Mouse (Mus musculus): ENCODE results near the gene Polrmt. TPM values are rescaled to one million over a fixed set of nuclear protein-coding genes. Genes with fewer than 3 reads are reported as not detected.

Gene Polrmt
- total RNA-seq, 2 experiments from 2014 or later: 45.1 to 51.6 TPM

- no peak for DNase-seq (ENCODE audit: extremely low spot score in 1 of 2, low spot score in 2 of 2)
- Histone ChIP-seq H3K4me3 (no peak overlapping the region), H3K27ac (no peak overlapping the region)
- no peak for TF ChIP-seq CTCF (IDR thresholded peaks at IDR 0.05)
- intact Hi-C loops (cut with DNase I): no loop called here
Measured at GRCm38 (mm10) chr10:79756660-79757059, 10.3 kb upstream of the Polrmt start.

GRCm38 (mm10) chr10:79755854-79756253 is 9.5 kb upstream of the Polrmt start:
- intact Hi-C loops (cut with DNase I): no loop called here
- TF ChIP-seq CTCF (IDR thresholded peaks at IDR 0.05): no peak
- no peak for DNase-seq (ENCODE audit: extremely low spot score in 1 of 2, low spot score in 2 of 2)
- Histone ChIP-seq H3K27ac (no peak overlapping the region), H3K4me3 (no peak overlapping the region)

GRCm38 (mm10) chr10:79754856-79755516 is 8.6 kb upstream of the Polrmt start, which contains the start of gene Fgf22:
Fgf22 (plus strand) TSS chr10:79755076.
- intact Hi-C loops (cut with DNase I): no loop called here

GRCm38 (mm10) chr10:79748496-79748895 is 2.1 kb upstream of the Polrmt start:
- Histone ChIP-seq H3K4me3 (no peak overlapping the region), H3K27ac (no peak overlapping the region)
- DNase-seq (ENCODE audit: extremely low spot score in 1 of 2, low spot score in 2 of 2): no peak
- no peak for TF ChIP-seq CTCF (IDR thresholded peaks at IDR 0.05)
- intact Hi-C loops (cut with DNase I): no loop called here

More at GRCm38 (mm10) chr10:79754856-79755516, 8.6 kb upstream of the Polrmt start, which contains the start of gene Fgf22:
- TF ChIP-seq CTCF (IDR thresholded peaks at IDR 0.05): no peak
- DNase-seq (ENCODE audit: extremely low spot score in 1 of 2, low spot score in 2 of 2): peak; percentile 80 to 82
- Histone ChIP-seq H3K27ac (peak within 1 kb of the TSS; percentile 60), H3K4me3 (peak within 1 kb of the TSS; percentile 54)

- H3K27ac ChIP-seq: no peak overlapping the region
- no peak for DNase-seq (ENCODE audit: extremely low spot score in 1 of 2, low spot score in 2 of 2)
- intact Hi-C loops (cut with DNase I): no loop called here
- TF ChIP-seq CTCF (IDR thresholded peaks at IDR 0.05): no peak
- H3K4me3 ChIP-seq: peak overlapping the region; percentile 79
Measured at GRCm38 (mm10) chr10:79746774-79747151, 382 bp upstream of the Polrmt start.

- peak overlapping the region; percentile 79; the same call in 1 of the 2 replicates for H3K4me3 ChIP-seq
- TF ChIP-seq CTCF (IDR thresholded peaks at IDR 0.05): no peak
- no peak for DNase-seq (ENCODE audit: extremely low spot score in 1 of 2, low spot score in 2 of 2)
- H3K27ac ChIP-seq: no peak overlapping the region
- intact Hi-C loops (cut with DNase I): no loop called here
Measured at GRCm38 (mm10) chr10:79745411-79745810, 970 bp downstream of the Polrmt start.

GRCm38 (mm10) chr10:79743650-79744365 is 2.6 kb downstream of the Polrmt start:
- Histone ChIP-seq H3K27ac (no peak overlapping the region), H3K4me3 (no peak overlapping the region)
- intact Hi-C loops (cut with DNase I): no loop called here
- DNase-seq (ENCODE audit: extremely low spot score in 1 of 2, low spot score in 2 of 2): no peak
- TF ChIP-seq CTCF (IDR thresholded peaks at IDR 0.05): no peak

GRCm38 (mm10) chr10:79743161-79743560 is 3.2 kb downstream of the Polrmt start:
- Histone ChIP-seq H3K27ac (no peak overlapping the region), H3K4me3 (no peak overlapping the region)
- no peak for DNase-seq (ENCODE audit: extremely low spot score in 1 of 2, low spot score in 2 of 2)
- intact Hi-C loops (cut with DNase I): no loop called here
- no peak for TF ChIP-seq CTCF (IDR thresholded peaks at IDR 0.05)

- no peak for DNase-seq (ENCODE audit: extremely low spot score in 1 of 2, low spot score in 2 of 2)
- Histone ChIP-seq H3K4me3 (no peak overlapping the region), H3K27ac (no peak overlapping the region)
- intact Hi-C loops (cut with DNase I): no loop called here
- TF ChIP-seq CTCF (IDR thresholded peaks at IDR 0.05): peak; percentile 43
Measured at GRCm38 (mm10) chr10:79740863-79741262, 5.5 kb downstream of the Polrmt start.

GRCm38 (mm10) chr10:79739234-79739633 is 7.1 kb downstream of the Polrmt start:
- intact Hi-C loops (cut with DNase I): no loop called here
- no peak overlapping the region for H3K4me3 ChIP-seq

GRCm38 (mm10) chr10:79738259-79738658 is 8.1 kb downstream of the Polrmt start:
- DNase-seq (ENCODE audit: extremely low spot score in 1 of 2, low spot score in 2 of 2): no peak
- intact Hi-C loops (cut with DNase I): no loop called here
- Histone ChIP-seq H3K27ac (no peak overlapping the region), H3K4me3 (no peak overlapping the region)
- peak; percentile 62 for TF ChIP-seq CTCF (IDR thresholded peaks at IDR 0.05)

More at GRCm38 (mm10) chr10:79739234-79739633, 7.1 kb downstream of the Polrmt start:
- H3K27ac ChIP-seq: no peak overlapping the region
- no peak for DNase-seq (ENCODE audit: extremely low spot score in 1 of 2, low spot score in 2 of 2)
- TF ChIP-seq CTCF (IDR thresholded peaks at IDR 0.05): no peak

- Histone ChIP-seq H3K27ac (no peak overlapping the region), H3K4me3 (no peak overlapping the region)
- TF ChIP-seq CTCF (IDR thresholded peaks at IDR 0.05): no peak
- intact Hi-C loops (cut with DNase I): no loop called here
- no peak for DNase-seq (ENCODE audit: extremely low spot score in 1 of 2, low spot score in 2 of 2)
Measured at GRCm38 (mm10) chr10:79736706-79737105, 9.7 kb downstream of the Polrmt start.

Measured in left cerebral cortex, adult 2 months (tissue).